Mouse (Mus musculus) intestine, embryonic 16.5 days (tissue): Measurements from ENCODE around the gene Golt1a. TPM values are rescaled to one million over a fixed set of nuclear protein-coding genes. Genes with fewer than 3 reads are reported as not detected.

Experiments used
- ATAC-seq: fragments of 200-750 bp; cut with Nextera tagmentation; 2 replicates; pipeline ENCODE4 v1.8.0; 2017; ENCODE audit warnings: moderate TSS enrichment, moderate library complexity
- H3K27ac ChIP-seq: fragments of 300-500 bp; sonication (generic); 2 replicates; pipeline ENCODE4 v1.5.1; 2014; ENCODE audit warnings: mild to moderate bottlenecking, low read length
- H3K27me3 ChIP-seq: fragments of 300-500 bp; sonication (generic); replicated peaks from 2 replicates; pipeline ENCODE4 v1.6.1; 2014; ENCODE audit warnings: low read length, control low read depth, mixed read lengths; ENCODE audit not compliant: control insufficient read depth, insufficient read depth
- H3K36me3 ChIP-seq: fragments of 300-500 bp; sonication (generic); 2 replicates; pipeline ENCODE4 v1.6.1; 2014; ENCODE audit warnings: low read length, control low read depth; ENCODE audit not compliant: control insufficient read depth, insufficient read depth
- H3K4me1 ChIP-seq: fragments of 300-500 bp; sonication (generic); 2 replicates; pipeline ENCODE4 v1.6.1; 2014; ENCODE audit warnings: low read length, control low read depth, mixed read lengths; ENCODE audit not compliant: control insufficient read depth, insufficient read depth
- H3K4me2 ChIP-seq: fragments of 300-500 bp; sonication (generic); 2 replicates; pipeline ENCODE4 v1.6.1; 2014; ENCODE audit warnings: low read depth, low read length, control low read depth
- H3K4me3 ChIP-seq: fragments of 300-500 bp; sonication (generic); 2 replicates; pipeline ENCODE4 v1.5.1; 2014; ENCODE audit warnings: mild to moderate bottlenecking, low read length
- H3K9ac ChIP-seq: fragments of 300-500 bp; sonication (generic); 2 replicates; pipeline ENCODE4 v1.6.1; 2014; ENCODE audit warnings: low read depth, low read length
- H3K9me3 ChIP-seq: fragments of 300-500 bp; sonication (generic); 2 replicates; pipeline ENCODE4 v1.6.1; 2016; ENCODE audit warnings: low read length, control low read depth; ENCODE audit not compliant: control insufficient read depth
- WGBS: fragments of 180-500 bp; shearing (Covaris S2); extraction: QIAGEN DNeasy Blood & Tissue Kit; methylation state at CpG from one replicate; pipeline ENCODE4 v1.1.7; 2014; 5-methylcytosine and 5-hydroxymethylcytosine counted together
- polyA plus RNA-seq: library from polyadenylated mRNA; unstranded; fragments of >200 nt; fragmentation: Nextera tagmentation; extraction: Ambion mirVana; gene quantifications from 2 replicates; pipeline ENCODE4 v1.2.1, GENCODE M21; 2015

The Golt1a gene
- polyA plus RNA-seq, 1 experiment from 2014 or later = 34.8 TPM

GRCm38 (mm10) chr1:133274163-133274562, 35.4 kb upstream of the Golt1a start:
- ATAC-seq = no peak
- no peak overlapping the region for H3K27ac ChIP-seq
- peaks cover 9% of the 10 kb centered on the region; the same call in 1 of the 2 replicates for H3K36me3 ChIP-seq
- no peaks in the 10 kb centered on the region for H3K9me3 ChIP-seq
- no peak overlapping the region for H3K4me2 ChIP-seq
- no peak overlapping the region for H3K4me3 ChIP-seq
- H3K27me3 ChIP-seq = no peaks in the 10 kb centered on the region
- 92% methylated on average over 19 of the region's 19 CpGs for WGBS
- H3K9ac ChIP-seq = no peak overlapping the region
- H3K4me1 ChIP-seq = peaks cover 4% of the 10 kb centered on the region; the same call in 1 of the 2 replicates

DNA sequence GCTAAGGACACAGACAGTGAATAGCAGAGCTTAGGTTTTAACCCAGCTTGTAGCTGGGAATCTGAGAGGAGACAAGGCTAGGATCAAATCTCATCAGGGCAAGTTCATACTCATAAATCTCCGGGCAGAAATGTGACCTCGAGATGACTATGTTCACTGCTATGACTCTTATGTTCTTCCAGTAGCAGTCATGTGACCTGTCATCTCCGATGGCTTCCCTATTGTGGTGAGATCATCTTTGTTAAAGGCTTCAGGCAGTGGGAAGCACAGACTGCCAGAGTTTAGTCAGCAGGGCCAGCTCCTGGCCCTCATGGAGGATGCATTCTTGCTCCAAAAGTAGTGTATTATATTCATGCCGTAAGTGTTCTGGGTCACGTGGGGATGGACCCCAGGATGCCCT, 32.6 kb upstream of the Golt1a start:
- H3K27me3 ChIP-seq = no peaks in the 10 kb centered on the region
- H3K4me3 ChIP-seq = no peak overlapping the region
- no peak for ATAC-seq
- peaks cover 4% of the 10 kb centered on the region; the same call in 1 of the 2 replicates for H3K4me1 ChIP-seq
- H3K4me2 ChIP-seq = no peak overlapping the region
- H3K36me3 ChIP-seq = peaks cover 6% of the 10 kb centered on the region; the same call in 1 of the 2 replicates
- no peak overlapping the region for H3K9ac ChIP-seq
- H3K9me3 ChIP-seq = no peaks in the 10 kb centered on the region
- WGBS = 65% methylated on average over 5 of the region's 5 CpGs
- no peak overlapping the region for H3K27ac ChIP-seq

DNA sequence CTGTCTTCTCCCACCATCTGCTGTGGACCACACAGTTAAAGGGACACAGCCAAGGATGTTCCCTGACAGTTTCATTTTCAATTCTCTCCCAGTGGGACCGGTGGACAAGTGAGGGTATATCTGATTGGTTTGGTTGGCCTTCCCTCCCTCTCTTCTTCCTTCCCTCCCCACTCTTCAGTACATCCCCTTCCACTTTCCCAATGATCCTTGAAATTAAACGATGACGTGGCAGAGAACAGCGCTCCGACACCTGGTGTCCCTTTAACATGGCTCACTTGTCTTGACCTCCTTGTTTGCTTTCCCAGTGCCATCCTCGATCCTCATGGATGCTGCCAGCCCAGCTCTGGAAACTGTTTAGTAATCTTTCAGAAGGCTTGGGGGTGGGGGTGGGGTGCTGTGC, 31.1 kb upstream of the Golt1a start:
- H3K9ac ChIP-seq = no peak overlapping the region
- H3K9me3 ChIP-seq = no peaks in the 10 kb centered on the region
- no peaks in the 10 kb centered on the region for H3K27me3 ChIP-seq
- H3K4me1 ChIP-seq = peaks cover 4% of the 10 kb centered on the region; the same call in 1 of the 2 replicates
- H3K36me3 ChIP-seq = peaks cover 6% of the 10 kb centered on the region; the same call in 1 of the 2 replicates
- H3K4me2 ChIP-seq = no peak overlapping the region
- no peak for ATAC-seq
- H3K4me3 ChIP-seq = no peak overlapping the region
- WGBS = 77% methylated on average over 6 of the region's 6 CpGs
- H3K27ac ChIP-seq = no peak overlapping the region

DNA sequence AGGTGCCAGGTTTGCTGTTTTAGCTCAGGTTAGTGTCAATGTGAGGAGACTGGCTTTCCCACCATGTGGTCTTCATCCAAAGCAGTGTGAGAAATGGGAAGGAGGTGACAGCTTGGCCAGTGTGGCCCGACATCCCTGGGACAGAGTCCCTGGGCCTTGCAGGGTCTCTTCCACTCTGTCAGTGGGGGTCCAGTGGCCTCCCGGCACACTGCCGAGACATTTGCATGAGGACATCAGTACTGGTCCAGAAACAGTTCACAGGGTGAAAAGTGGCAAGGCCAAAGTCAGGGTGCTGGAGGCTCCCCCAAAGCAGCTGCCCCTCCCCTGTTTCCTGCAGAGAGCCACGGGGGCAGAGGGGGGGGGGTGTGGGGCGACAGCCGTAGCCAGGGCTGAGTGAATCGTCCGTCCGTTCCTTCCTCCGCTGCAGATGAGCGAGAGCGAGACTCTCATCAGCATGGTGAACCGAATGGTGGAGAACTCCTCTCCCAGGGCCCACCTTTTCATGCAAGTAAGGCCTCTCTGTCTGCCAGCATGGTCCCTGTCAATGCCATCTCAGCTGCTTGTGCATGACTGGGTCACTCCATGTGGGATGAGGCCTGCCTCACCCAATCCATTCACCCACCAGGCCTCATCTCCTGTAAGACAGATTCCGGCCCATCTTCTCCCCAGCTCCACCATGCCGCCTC, 30.5 kb upstream of the Golt1a start:
- ATAC-seq = no peak

DNA sequence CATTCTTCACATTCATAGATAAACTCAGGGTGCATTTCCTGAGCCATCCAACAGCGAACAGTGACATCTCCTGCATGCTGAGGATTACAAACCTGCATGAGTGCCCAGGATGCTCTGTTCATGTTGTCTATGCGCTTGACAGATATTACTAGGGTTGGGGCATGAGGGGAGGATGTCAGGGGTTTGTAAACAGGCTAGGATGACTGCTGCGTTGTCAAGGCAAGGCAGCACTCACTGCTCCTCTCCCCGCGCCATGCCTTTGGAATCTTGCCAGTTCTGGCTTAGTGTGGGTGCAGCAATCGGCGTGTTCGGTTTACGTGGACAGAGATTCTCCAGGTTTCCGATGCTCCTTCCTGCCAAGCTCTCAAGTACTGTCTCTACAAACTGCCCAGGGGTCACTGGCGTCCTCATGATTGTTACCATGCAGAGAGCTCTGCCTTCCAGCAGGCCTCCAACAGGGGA, 29.9 kb upstream of the Golt1a start:
- Histone ChIP-seq H3K4me2 (no peak overlapping the region), H3K9me3 (no peaks in the 10 kb centered on the region), H3K27ac (no peak overlapping the region), H3K9ac (no peak overlapping the region), H3K27me3 (no peaks in the 10 kb centered on the region), H3K36me3 (peaks cover 2% of the 10 kb centered on the region; the same call in 1 of the 2 replicates), H3K4me1 (peaks cover 4% of the 10 kb centered on the region; the same call in 1 of the 2 replicates), H3K4me3 (no peak overlapping the region)
- ATAC-seq = no peak
- 61% methylated on average over 11 of the region's 11 CpGs for WGBS

More for the DNA sequence above, 30.5 kb upstream of the Golt1a start:
- H3K4me3 ChIP-seq = no peak overlapping the region
- H3K36me3 ChIP-seq = peaks cover 5% of the 10 kb centered on the region
- H3K27me3 ChIP-seq = no peaks in the 10 kb centered on the region
- peaks cover 4% of the 10 kb centered on the region; the same call in 1 of the 2 replicates for H3K4me1 ChIP-seq
- 75% methylated on average over 14 of the region's 15 CpGs for WGBS
- H3K9ac ChIP-seq = no peak overlapping the region
- no peak overlapping the region for H3K4me2 ChIP-seq
- H3K9me3 ChIP-seq = no peaks in the 10 kb centered on the region
- no peak overlapping the region for H3K27ac ChIP-seq

DNA sequence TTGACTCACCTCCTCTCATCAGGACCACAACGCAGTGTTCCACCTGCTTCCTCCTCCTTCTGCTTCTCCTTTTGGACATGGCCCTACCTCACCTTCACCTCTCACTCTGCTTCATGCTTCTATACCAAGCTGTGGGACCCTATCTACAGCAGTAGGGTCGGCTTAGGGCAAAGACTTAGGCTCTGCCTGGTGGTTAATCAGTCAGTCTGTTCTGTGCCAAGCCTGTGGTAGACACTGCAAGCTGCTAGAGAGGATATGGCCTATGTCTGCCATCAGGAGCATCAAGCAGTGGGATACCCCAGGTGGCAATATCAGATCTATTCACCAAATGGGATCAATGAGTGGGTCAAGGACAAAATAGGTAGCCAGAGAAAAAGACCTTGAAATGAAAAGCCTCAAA, 29.1 kb upstream of the Golt1a start:
- Histone ChIP-seq H3K9ac (no peak overlapping the region), H3K27ac (no peak overlapping the region), H3K4me1 (peaks cover 4% of the 10 kb centered on the region; the same call in 1 of the 2 replicates), H3K27me3 (no peaks in the 10 kb centered on the region), H3K4me3 (no peak overlapping the region), H3K9me3 (no peaks in the 10 kb centered on the region), H3K4me2 (no peak overlapping the region), H3K36me3 (peaks cover 2% of the 10 kb centered on the region; the same call in 1 of the 2 replicates)
- WGBS = 93% methylated on average over 2 of the region's 2 CpGs
- no peak for ATAC-seq

DNA sequence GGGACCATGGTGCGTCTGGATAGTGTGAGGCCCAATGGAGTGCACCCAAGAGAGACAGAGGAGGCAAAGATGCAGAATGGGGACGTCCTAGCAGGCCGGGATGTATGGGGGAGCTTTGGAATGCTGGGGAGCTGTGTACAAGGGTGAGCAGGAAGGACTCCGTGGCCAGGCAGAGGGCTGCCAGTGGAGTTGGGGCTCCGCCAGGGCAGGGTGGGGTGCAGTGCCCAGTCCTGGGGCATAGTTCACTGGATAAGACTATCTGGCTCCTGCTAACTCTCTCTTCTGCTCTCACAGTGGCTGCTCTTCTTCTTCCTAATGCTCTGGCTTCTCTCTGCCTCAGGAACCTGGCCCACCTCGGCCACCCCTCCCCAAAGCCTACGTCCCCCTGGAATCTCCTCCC, 23.7 kb upstream of the Golt1a start:
- Histone ChIP-seq H3K27me3 (no peaks in the 10 kb centered on the region), H3K9me3 (no peaks in the 10 kb centered on the region), H3K4me3 (no peak overlapping the region), H3K9ac (no peak overlapping the region), H3K36me3 (peaks cover 5% of the 10 kb centered on the region; the same call in 1 of the 2 replicates), H3K27ac (no peak overlapping the region), H3K4me2 (no peak overlapping the region), H3K4me1 (no peaks in the 10 kb centered on the region)
- 79% methylated on average over 7 of the region's 7 CpGs for WGBS
- 0 out of 2 replicates have a peak, but pooled peaks have one; percentile 53 for ATAC-seq

- Histone ChIP-seq H3K36me3 (peaks cover 5% of the 10 kb centered on the region; the same call in 1 of the 2 replicates), H3K4me2 (no peak overlapping the region), H3K27me3 (no peaks in the 10 kb centered on the region), H3K4me1 (no peaks in the 10 kb centered on the region), H3K9me3 (no peaks in the 10 kb centered on the region), H3K9ac (no peak overlapping the region), H3K27ac (no peak overlapping the region), H3K4me3 (no peak overlapping the region)
- no peak for ATAC-seq
- 78% methylated on average over 4 of the region's 4 CpGs for WGBS
Observed at GRCm38 (mm10) chr1:133287051-133287450, 22.5 kb upstream of the Golt1a start.

GRCm38 (mm10) chr1:133287880-133288279, 21.7 kb upstream of the Golt1a start:
- 86% methylated on average over 12 of the region's 12 CpGs for WGBS
- Histone ChIP-seq H3K36me3 (peaks cover 5% of the 10 kb centered on the region), H3K27me3 (no peaks in the 10 kb centered on the region), H3K4me3 (no peak overlapping the region), H3K4me2 (no peak overlapping the region), H3K9ac (no peak overlapping the region), H3K4me1 (no peaks in the 10 kb centered on the region), H3K9me3 (no peaks in the 10 kb centered on the region), H3K27ac (no peak overlapping the region)
- no peak for ATAC-seq
